Mouse (Mus musculus) CD8-positive naive resting alpha-beta T cell, adult 57 days (primary cell): ENCODE data around the gene Olfr651. TPM values are rescaled to one million over a fixed set of nuclear protein-coding genes. Genes with fewer than 3 reads are reported as not detected.

Experiments
- total RNA-seq: library from RNA; stranded (reverse); gene quantifications from one replicate; pipeline ENCODE4 v1.2.4, GENCODE M21; 2023

Olfr651 gene
- not detected for total RNA-seq

GRCm38 (mm10) chr7:104549833-104550232, at the start of gene Olfr651:
TSS of gene Olfr651 (plus strand) at chr7:104550133.

GRCm38 (mm10) chr7:104507421-104508065, 42.4 kb upstream of the Olfr651 start, which contains the start of gene Trim30d:
TSS of gene Trim30d (minus strand) at chr7:104507849.

GRCm38 (mm10) chr7:104560601-104561000, 10.7 kb downstream of the Olfr651 start, which contains the start of gene Olfr652:
TSS of gene Olfr652 (plus strand) at chr7:104560901.

GRCm38 (mm10) chr7:104577014-104577413, 27.1 kb downstream of the Olfr651 start, which contains the start of gene Olfr653:
TSS of gene Olfr653 (plus strand) at chr7:104577314.

GRCm38 (mm10) chr7:104586725-104587124, 36.8 kb downstream of the Olfr651 start, which contains the start of gene Olfr654:
TSS of gene Olfr654 (plus strand) at chr7:104587025.

GRCm38 (mm10) chr7:104601679-104602078, 51.7 kb downstream of the Olfr651 start, which contains the start of gene Olfr655:
TSS of gene Olfr655 (minus strand) at chr7:104601779.

Other genes with a start within 250 kb of the Olfr651 start
- gene Trim12a, start 234.7 kb upstream of the Olfr651 start, total RNA-seq = 96.4 TPM
- gene Trim34b, start 220.7 kb upstream of the Olfr651 start, total RNA-seq = 2.1 TPM
- gene Trim12c, start 196.8 kb upstream of the Olfr651 start, total RNA-seq = 42.5 TPM
- gene Trim30b, start 180.2 kb upstream of the Olfr651 start, total RNA-seq = 1.9 TPM
- 9.8 TPM for gene Trim30c, start 149.3 kb upstream of the Olfr651 start, total RNA-seq
- gene Trim30a, start 84.9 kb upstream of the Olfr651 start, total RNA-seq = 73.6 TPM
- 7.2 TPM for gene Trim30d, start 42.3 kb upstream of the Olfr651 start, total RNA-seq
- gene Olfr652, start 10.8 kb downstream of the Olfr651 start, total RNA-seq = not detected
- not detected for gene Olfr653, start 27.2 kb downstream of the Olfr651 start, total RNA-seq
- not detected for gene Olfr654, start 36.9 kb downstream of the Olfr651 start, total RNA-seq
- gene Olfr655, start 51.6 kb downstream of the Olfr651 start, total RNA-seq = 0.40 TPM
- gene Olfr656, start 63.8 kb downstream of the Olfr651 start, total RNA-seq = not detected
- gene Olfr657, start 74.7 kb downstream of the Olfr651 start, total RNA-seq = not detected
- not detected for gene Olfr658, start 97.2 kb downstream of the Olfr651 start, total RNA-seq
- not detected for gene Olfr659, start 116.6 kb downstream of the Olfr651 start, total RNA-seq
- not detected for gene Olfr661, start 136.4 kb downstream of the Olfr651 start, total RNA-seq
- gene Usp17le, start 227.3 kb downstream of the Olfr651 start, total RNA-seq = not detected